Mouse (Mus musculus): Measurements from ENCODE around the gene Gm20388. TPM values are rescaled to one million over a fixed set of nuclear protein-coding genes. Genes with fewer than 3 reads are reported as not detected.
A peak's percentile ranks its signal among the peaks of the same experiment; 100 is the strongest.
"Not testable (repeated sequence)": the region's sequence is repeated elsewhere in the genome, so short reads cannot be mapped to it uniquely, and the experiment has no call there.

The Gm20388 gene
- polyA plus RNA-seq, 1 experiment from 2014 or later, result 5.5 TPM

DNA sequence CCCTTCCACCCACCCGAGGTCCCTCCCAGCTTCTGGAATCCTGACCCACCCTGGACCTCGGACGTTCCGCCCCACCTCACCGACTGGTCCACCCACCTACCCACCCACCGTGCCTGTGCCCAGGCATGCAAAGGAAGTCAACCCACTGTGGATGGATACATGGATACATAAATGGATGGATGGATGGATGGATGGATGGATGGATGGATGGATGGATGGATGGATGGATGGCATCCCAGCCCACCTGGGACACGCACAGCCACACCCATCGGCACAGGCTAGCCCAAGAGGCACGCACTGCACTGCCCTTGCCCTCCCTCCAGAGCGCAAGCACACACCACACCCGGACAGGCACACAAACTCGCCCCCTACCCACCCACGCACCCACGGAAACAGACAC is 3627.0 kb downstream of the Gm20388 start:
- H3K9me3 ChIP-seq; DNase-seq (ENCODE audit: extremely low spot score, low spot score); H3K4me3 ChIP-seq; H3K4me1 ChIP-seq; H3K27ac ChIP-seq: not testable (repeated sequence)
- peaks cover 34% of the 10 kb centered on the region for H3K27me3 ChIP-seq (ENCODE audit: poor library complexity, severe bottlenecking)
- 76% methylated on average over 7 of the region's 14 CpGs for WGBS
- peaks cover 45% of the 10 kb centered on the region for H3K36me3 ChIP-seq (replicated peaks)

DNA sequence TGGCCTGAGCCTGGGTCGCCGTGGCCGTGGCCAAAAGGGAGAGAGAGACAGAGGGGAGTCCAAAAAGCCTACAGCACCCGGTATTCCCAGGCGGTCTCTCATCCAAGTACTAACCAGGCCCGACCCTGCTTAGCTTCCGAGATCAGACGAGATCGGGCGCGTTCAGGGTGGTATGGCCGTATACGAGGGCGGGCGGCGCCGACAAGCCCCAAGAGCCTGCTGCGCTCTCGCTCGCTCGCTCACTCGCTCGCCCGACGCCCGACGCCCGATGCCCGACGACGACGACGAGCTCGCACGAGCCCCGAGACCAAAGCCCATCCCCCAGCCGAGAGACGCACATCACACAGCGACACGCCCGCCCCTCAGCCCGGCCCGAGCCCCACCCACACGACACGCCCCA is 3653.6 kb downstream of the Gm20388 start:
- not testable (repeated sequence) for DNase-seq (ENCODE audit: extremely low spot score, low spot score); H3K27me3 ChIP-seq (ENCODE audit: poor library complexity, severe bottlenecking); H3K9me3 ChIP-seq; H3K27ac ChIP-seq; H3K4me1 ChIP-seq; H3K4me3 ChIP-seq; H3K36me3 ChIP-seq (replicated peaks)
- no CpG with 5 or more reads among the region's 45 CpGs for WGBS

DNA sequence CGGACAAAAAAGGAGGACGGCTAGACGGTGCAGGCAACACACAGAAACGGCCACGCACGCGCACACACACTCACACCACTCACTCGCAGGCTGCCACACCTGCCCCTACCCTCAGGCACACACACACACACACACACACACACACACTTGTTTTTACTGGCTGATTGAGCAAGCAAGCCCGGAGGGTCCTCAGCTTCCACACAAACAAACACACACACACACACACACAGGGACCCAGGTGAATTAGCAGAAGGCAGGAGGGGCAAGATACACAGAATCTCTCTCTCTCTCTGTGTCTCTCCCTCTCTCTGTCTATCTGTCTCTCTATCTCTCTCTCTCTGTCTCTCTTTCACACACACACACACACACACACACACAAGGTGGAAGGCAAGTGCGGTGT is 3664.7 kb downstream of the Gm20388 start:
- H3K9me3 ChIP-seq; H3K27me3 ChIP-seq (ENCODE audit: poor library complexity, severe bottlenecking); H3K4me1 ChIP-seq; H3K4me3 ChIP-seq; H3K36me3 ChIP-seq (replicated peaks); DNase-seq (ENCODE audit: extremely low spot score, low spot score); H3K27ac ChIP-seq: not testable (repeated sequence)
- WGBS, result 61% methylated on average over 2 of the region's 10 CpGs

DNA sequence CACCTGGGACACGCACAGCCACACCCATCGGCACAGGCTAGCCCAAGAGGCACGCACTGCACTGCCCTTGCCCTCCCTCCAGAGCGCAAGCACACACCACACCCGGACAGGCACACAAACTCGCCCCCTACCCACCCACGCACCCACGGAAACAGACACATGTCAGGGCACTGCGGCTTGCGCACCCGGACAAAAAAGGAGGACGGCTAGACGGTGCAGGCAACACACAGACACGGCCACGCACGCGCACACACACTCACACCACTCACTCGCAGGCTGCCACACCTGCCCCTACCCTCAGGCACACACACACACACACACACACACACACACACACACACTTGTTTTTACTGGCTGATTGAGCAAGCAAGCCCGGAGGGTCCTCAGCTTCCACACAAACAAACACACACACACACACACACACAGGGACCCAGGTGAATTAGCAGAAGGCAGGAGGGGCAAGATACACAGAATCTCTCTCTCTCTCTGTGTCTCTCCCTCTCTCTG is 3690.1 kb downstream of the Gm20388 start:
- H3K27ac ChIP-seq; H3K9me3 ChIP-seq; H3K36me3 ChIP-seq (replicated peaks); H3K4me3 ChIP-seq; H3K27me3 ChIP-seq (ENCODE audit: poor library complexity, severe bottlenecking); H3K4me1 ChIP-seq; DNase-seq (ENCODE audit: extremely low spot score, low spot score): not testable (repeated sequence)
- WGBS, result 79% methylated on average over 15 of the region's 19 CpGs

DNA sequence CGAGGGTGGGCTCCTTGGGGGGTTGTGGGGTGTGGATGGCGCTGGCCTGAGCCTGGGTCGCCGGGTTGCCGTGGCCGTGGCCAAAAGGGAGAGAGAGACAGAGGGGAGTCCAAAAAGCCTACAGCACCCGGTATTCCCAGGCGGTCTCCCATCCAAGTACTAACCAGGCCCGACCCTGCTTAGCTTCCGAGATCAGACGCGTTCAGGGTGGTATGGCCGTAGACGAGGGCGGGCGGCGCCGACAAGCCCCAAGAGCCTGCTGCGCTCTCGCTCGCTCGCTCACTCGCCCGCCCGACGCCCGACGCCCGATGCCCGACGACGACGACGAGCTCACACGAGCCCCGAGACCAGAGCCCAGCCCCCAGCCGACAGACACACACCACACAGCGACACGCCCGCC is 3690.8 kb downstream of the Gm20388 start:
- not testable (repeated sequence) for H3K9me3 ChIP-seq; DNase-seq (ENCODE audit: extremely low spot score, low spot score); H3K4me3 ChIP-seq; H3K36me3 ChIP-seq (replicated peaks); H3K4me1 ChIP-seq; H3K27me3 ChIP-seq (ENCODE audit: poor library complexity, severe bottlenecking); H3K27ac ChIP-seq
- no CpG with 5 or more reads among the region's 40 CpGs for WGBS

DNA sequence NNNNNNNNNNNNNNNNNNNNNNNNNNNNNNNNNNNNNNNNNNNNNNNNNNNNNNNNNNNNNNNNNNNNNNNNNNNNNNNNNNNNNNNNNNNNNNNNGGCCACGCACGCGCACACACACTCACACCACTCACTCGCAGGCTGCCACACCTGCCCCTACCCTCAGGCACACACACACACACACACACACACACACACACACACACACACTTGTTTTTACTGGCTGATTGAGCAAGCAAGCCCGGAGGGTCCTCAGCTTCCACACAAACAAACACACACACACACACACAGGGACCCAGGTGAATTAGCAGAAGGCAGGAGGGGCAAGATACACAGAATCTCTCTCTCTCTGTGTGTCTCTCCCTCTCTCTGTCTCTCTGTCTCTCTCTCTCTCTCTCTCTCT is 3702.0 kb downstream of the Gm20388 start:
- DNase-seq (ENCODE audit: extremely low spot score, low spot score); H3K4me3 ChIP-seq; H3K36me3 ChIP-seq (replicated peaks); H3K4me1 ChIP-seq; H3K9me3 ChIP-seq; H3K27me3 ChIP-seq (ENCODE audit: poor library complexity, severe bottlenecking); H3K27ac ChIP-seq: not testable (repeated sequence)
- WGBS, result 90% methylated on average over 2 of the region's 5 CpGs

DNA sequence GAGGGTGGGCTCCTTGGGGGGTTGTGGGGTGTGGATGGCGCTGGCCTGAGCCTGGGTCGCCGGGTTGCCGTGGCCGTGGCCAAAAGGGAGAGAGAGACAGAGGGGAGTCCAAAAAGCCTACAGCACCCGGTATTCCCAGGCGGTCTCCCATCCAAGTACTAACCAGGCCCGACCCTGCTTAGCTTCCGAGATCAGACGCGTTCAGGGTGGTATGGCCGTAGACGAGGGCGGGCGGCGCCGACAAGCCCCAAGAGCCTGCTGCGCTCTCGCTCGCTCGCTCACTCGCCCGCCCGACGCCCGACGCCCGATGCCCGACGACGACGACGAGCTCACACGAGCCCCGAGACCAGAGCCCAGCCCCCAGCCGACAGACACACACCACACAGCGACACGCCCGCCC is 3712.9 kb downstream of the Gm20388 start:
- DNase-seq (ENCODE audit: extremely low spot score, low spot score); H3K36me3 ChIP-seq (replicated peaks); H3K27ac ChIP-seq; H3K9me3 ChIP-seq; H3K4me3 ChIP-seq; H3K4me1 ChIP-seq: not testable (repeated sequence)
- H3K27me3 ChIP-seq (ENCODE audit: poor library complexity, severe bottlenecking), result peaks cover 47% of the 10 kb centered on the region
- WGBS, result no CpG with 5 or more reads among the region's 39 CpGs

DNA sequence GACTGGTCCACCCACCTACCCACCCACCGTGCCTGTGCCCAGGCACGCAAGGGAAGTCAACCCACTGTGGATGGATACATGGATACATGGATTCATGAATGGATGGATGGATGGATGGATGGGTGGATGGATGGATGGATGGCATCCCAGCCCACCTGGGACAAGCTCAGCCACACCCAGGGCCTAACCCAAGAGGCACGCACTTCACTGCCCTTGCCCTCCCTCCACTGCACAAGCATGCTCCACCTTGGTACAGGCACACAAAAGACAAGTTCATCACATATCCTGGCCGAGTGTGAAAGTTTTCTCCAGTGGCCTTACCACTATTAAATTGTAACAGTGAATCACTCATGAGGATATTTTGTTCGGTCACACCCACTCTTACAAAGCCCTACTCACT is 3713.6 kb downstream of the Gm20388 start:
- H3K36me3 ChIP-seq (replicated peaks), result no peaks in the 10 kb centered on the region
- H3K27ac ChIP-seq, result no peak overlapping the region
- DNase-seq (ENCODE audit: extremely low spot score, low spot score), result no peak
- no peaks in the 10 kb centered on the region for H3K9me3 ChIP-seq
- 82% methylated on average over 5 of the region's 5 CpGs for WGBS
- no peak overlapping the region for H3K4me3 ChIP-seq
- H3K27me3 ChIP-seq (ENCODE audit: poor library complexity, severe bottlenecking), result peaks cover 50% of the 10 kb centered on the region
- peaks cover 14% of the 10 kb centered on the region for H3K4me1 ChIP-seq

DNA sequence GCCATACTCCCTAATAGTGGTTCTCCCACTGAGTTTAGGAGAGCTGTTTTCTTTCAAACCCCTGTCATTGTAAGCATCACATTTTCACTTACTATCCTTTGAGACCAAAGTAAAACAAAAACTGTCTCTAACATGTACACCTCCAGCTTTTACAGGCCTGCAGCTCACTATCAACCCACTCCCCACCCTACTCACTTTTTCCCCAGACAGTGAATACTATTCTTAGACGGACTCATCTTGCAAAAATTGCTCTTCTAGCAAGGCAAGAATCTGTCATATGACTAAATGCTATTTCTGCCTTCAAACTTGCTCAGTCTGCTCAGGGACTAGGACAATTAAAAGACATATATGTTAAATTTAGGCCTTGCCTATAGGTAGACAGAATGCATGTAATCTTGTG is 3714.1 kb downstream of the Gm20388 start:
- DNase-seq (ENCODE audit: extremely low spot score, low spot score), result no peak
- H3K36me3 ChIP-seq (replicated peaks), result no peaks in the 10 kb centered on the region
- no peaks in the 10 kb centered on the region for H3K9me3 ChIP-seq
- H3K4me1 ChIP-seq, result peaks cover 17% of the 10 kb centered on the region
- H3K27me3 ChIP-seq (ENCODE audit: poor library complexity, severe bottlenecking), result peaks cover 55% of the 10 kb centered on the region
- no peak overlapping the region for H3K4me3 ChIP-seq
- no peak overlapping the region for H3K27ac ChIP-seq
- WGBS, result 40% methylated on average over 1 of the region's 1 CpGs

DNA sequence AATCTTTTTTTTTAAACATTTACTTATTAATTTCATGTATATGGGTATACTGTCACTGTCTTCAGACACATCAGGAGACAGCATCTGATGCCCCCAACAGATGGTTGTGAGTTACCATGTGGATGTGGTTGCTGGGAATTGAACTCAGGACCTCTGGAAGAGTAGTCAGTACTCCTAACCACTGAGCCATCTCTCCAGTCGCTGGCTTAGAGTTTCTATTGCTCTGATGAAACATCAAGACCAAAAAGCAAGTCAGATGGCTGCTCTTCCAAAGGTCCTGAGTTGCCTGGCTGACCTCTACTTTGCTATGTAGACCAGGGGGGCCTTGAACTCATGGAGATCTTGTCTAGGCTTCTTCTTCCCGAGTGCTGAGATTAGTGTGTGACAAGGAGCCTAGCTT is 3715.1 kb downstream of the Gm20388 start:
- DNase-seq (ENCODE audit: extremely low spot score, low spot score), result no peak
- Histone ChIP-seq H3K9me3 (no peaks in the 10 kb centered on the region), H3K36me3 (replicated peaks) (no peaks in the 10 kb centered on the region), H3K27me3 (ENCODE audit: poor library complexity, severe bottlenecking) (peaks cover 65% of the 10 kb centered on the region), H3K4me1 (peaks cover 25% of the 10 kb centered on the region), H3K27ac (no peak overlapping the region), H3K4me3 (no peak overlapping the region)
- 28% methylated on average over 2 of the region's 2 CpGs for WGBS

DNA sequence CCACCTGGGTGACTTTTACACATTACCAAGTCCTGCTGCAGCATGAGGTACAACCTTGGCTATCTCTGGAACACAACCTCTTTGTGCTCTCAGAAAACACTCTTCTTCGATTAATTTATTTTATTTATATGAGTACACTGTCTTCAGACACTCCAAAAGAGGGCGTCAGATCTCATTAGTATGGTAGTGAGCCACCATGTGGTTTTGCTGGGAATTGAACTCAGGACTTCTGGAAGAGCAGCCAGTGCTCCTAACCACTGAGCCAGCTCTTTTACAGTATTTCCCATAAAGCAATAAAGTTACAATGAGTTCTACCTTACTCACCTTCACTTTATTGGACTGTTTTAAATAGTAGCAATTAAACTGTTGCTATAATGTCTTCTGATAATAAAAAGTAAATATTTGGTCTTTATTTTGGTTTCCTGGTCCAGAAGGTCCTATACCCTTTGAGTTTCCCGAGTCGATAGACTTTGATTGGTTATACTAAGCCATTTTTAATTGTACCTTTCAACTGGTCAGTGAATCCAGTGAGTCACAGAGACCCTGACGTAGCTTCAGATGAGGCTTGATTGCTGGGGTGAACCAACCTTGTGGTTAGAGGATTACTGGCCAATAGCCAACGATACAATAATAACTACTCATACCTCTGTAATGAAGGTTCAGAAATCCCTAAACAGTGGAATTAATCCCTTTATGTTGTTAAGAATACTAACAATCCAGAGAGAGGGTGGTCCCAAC is 3716.9 kb downstream of the Gm20388 start:
- H3K27ac ChIP-seq, result no peak overlapping the region
- no peaks in the 10 kb centered on the region for H3K9me3 ChIP-seq
- DNase-seq (ENCODE audit: extremely low spot score, low spot score), result no peak
- WGBS, result 63% methylated on average over 6 of the region's 6 CpGs
- H3K27me3 ChIP-seq (ENCODE audit: poor library complexity, severe bottlenecking), result peaks cover 75% of the 10 kb centered on the region
- no peaks in the 10 kb centered on the region for H3K36me3 ChIP-seq (replicated peaks)
- H3K4me3 ChIP-seq, result peak overlapping the region; percentile 54; the same call in 1 of the 2 replicates
- peaks cover 27% of the 10 kb centered on the region for H3K4me1 ChIP-seq

DNA sequence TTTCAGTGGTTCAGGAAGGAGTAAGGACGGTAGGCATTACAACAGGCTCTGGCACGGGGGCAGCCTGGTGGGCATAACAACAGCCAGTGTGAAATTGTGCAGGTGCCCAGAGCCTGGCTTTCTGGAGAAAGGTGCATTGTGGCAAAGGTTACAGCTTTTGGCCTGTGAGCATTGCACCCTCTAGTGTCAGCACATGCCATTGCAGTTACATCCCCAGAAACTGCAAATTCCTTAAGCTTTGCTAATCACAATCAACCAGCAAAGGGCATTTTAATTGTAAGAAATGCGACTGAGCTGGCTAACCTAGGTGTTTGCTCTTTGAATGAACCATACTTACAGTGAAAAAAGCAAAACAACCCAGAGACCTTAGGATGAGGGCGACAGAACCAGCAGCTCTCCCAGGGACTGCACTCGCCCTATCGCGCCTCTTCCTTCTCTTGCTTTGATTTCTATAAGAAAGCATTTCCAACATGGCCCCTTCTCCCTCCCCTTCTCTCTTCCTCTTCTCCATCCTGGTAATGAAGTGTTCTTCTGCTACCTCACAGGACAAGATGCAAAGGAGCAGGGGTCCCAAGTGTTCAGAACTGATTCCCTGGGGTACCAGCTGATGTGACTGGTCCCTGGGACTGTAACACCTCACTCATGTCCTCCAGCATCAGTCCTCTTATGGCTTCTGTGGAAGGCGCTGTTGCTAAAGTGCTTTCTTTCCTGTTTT is 3717.8 kb downstream of the Gm20388 start:
- peak overlapping the region; percentile 54 for H3K4me3 ChIP-seq
- H3K4me1 ChIP-seq, result peaks cover 27% of the 10 kb centered on the region
- peak; percentile 61 for DNase-seq (ENCODE audit: extremely low spot score, low spot score)
- H3K9me3 ChIP-seq, result no peaks in the 10 kb centered on the region
- 4% methylated on average over 8 of the region's 8 CpGs for WGBS
- H3K36me3 ChIP-seq (replicated peaks), result no peaks in the 10 kb centered on the region
- no peak overlapping the region for H3K27ac ChIP-seq
- H3K27me3 ChIP-seq (ENCODE audit: poor library complexity, severe bottlenecking), result peaks cover 75% of the 10 kb centered on the region

DNA sequence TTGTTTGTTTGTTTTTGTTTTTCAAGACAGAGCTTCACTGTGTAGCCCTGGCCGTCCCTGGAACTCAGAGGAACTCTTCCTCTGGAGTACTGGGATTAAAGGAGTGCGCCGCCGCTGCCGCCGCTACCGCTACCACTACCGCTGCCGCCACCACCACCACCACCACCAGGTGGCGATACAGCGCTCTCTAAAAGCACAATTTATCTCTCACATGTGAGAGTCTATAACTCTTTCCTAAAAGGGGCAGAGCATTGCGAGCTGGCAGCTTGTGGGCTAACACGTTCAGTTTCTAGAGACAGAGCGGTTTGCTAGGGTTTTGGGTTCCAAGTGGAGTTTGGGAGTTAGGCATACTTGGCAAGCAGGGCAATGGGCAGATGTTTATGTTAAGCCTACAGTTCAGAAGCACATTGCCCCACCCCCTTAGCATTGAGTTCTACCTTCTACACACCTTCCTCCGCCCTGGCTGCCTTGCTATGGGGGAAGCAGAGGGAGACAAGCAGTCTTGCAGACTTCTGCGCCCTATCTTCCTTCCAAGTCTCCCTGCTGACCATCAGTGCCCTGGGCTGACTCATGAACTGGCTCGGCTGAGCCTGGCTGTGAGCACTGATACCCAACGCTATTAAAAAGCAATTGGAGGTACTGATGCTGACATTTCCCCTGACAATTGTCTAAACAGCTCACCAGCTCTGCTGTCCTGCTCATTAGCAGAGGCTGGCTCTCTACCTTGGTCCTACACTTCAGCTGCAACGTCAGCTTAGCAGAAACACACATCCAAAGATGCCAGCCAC is 3718.5 kb downstream of the Gm20388 start:
- peak; percentile 87 for DNase-seq (ENCODE audit: extremely low spot score, low spot score)
- no peak overlapping the region for H3K27ac ChIP-seq
- WGBS, result 14% methylated on average over 19 of the region's 19 CpGs
- H3K4me1 ChIP-seq, result peaks cover 27% of the 10 kb centered on the region
- peaks cover 73% of the 10 kb centered on the region for H3K27me3 ChIP-seq (ENCODE audit: poor library complexity, severe bottlenecking)
- peak overlapping the region; percentile 54 for H3K4me3 ChIP-seq
- H3K9me3 ChIP-seq, result no peaks in the 10 kb centered on the region
- H3K36me3 ChIP-seq (replicated peaks), result no peaks in the 10 kb centered on the region
